Mouse (Mus musculus): Measurements from ENCODE around the gene Dok7. TPM values are rescaled to one million over a fixed set of nuclear protein-coding genes. Genes with fewer than 3 reads are reported as not detected.

Dok7 gene
- polyA plus RNA-seq, 1 experiment from 2014 or later, result 1.1 TPM

- ATAC-seq (ENCODE audit: insufficient read depth, low FRiP score, low TSS enrichment), result no peak
- 68% methylated on average over 3 of the region's 3 CpGs for WGBS
Observed at GRCm38 (mm10) chr5:35134286-35134685, 77.7 kb downstream of the Dok7 start.

GRCm38 (mm10) chr5:35135903-35136302 is 79.3 kb downstream of the Dok7 start:
- Histone ChIP-seq H3K4me3 (ENCODE audit: low read depth, low read length) (no peak overlapping the region), H3K4me2 (ENCODE audit: low read depth) (no peak overlapping the region), H3K9ac (ENCODE audit: low read length) (no peak overlapping the region), H3K4me1 (ENCODE audit: control insufficient read depth, insufficient read depth, low read length) (no peaks in the 10 kb centered on the region), H3K27me3 (ENCODE audit: control insufficient read depth, insufficient read depth, low read length) (no peaks in the 10 kb centered on the region), H3K9me3 (ENCODE audit: control insufficient read depth, low read length) (no peaks in the 10 kb centered on the region), H3K27ac (ENCODE audit: low read depth, low read length) (no peak overlapping the region), H3K36me3 (ENCODE audit: control insufficient read depth, insufficient read depth, low read length) (no peaks in the 10 kb centered on the region)
- WGBS, result 66% methylated on average over 5 of the region's 5 CpGs
- DNase-seq (ENCODE audit: low spot score) (no peak), ATAC-seq (ENCODE audit: insufficient read depth, low FRiP score, low TSS enrichment) (no peak)

More at GRCm38 (mm10) chr5:35134286-35134685, 77.7 kb downstream of the Dok7 start:
- H3K27me3 ChIP-seq (ENCODE audit: control insufficient read depth, insufficient read depth, low read length), result no peaks in the 10 kb centered on the region
- H3K4me2 ChIP-seq (ENCODE audit: low read depth), result no peak overlapping the region
- no peak overlapping the region for H3K9ac ChIP-seq (ENCODE audit: low read length)
- H3K4me3 ChIP-seq (ENCODE audit: low read depth, low read length), result no peak overlapping the region
- no peaks in the 10 kb centered on the region for H3K9me3 ChIP-seq (ENCODE audit: control insufficient read depth, low read length)
- no peaks in the 10 kb centered on the region for H3K36me3 ChIP-seq (ENCODE audit: control insufficient read depth, insufficient read depth, low read length)
- no peaks in the 10 kb centered on the region for H3K4me1 ChIP-seq (ENCODE audit: control insufficient read depth, insufficient read depth, low read length)
- no peak for DNase-seq (ENCODE audit: low spot score)
- no peak overlapping the region for H3K27ac ChIP-seq (ENCODE audit: low read depth, low read length)

Small RNA genes lying within 50 kb of the gene (microRNA-seq; reads per million reads assigned to microRNA genes)
- gene Mir3097, result 6.5 reads per million, percentile 16 among the genes with 10 or more reads in this experiment

Other genes starting within 250 kb of the Dok7 start
- gene Msantd1, start 148.8 kb upstream of the Dok7 start, polyA plus RNA-seq (2014; fragmentation: Nextera tagmentation; extraction: Ambion mirVana), result 1.9 and 2.9 TPM in 2 replicates
- gene Rgs12, start 107.3 kb upstream of the Dok7 start, polyA plus RNA-seq (2014; fragmentation: Nextera tagmentation; extraction: Ambion mirVana), result 39.5 and 40.3 TPM in 2 replicates
- 0.25 and 0.30 TPM in 2 replicates for gene Hgfac, start 15.3 kb upstream of the Dok7 start, polyA plus RNA-seq (2014; fragmentation: Nextera tagmentation; extraction: Ambion mirVana)
- gene Lrpap1, start 49.0 kb downstream of the Dok7 start, polyA plus RNA-seq (2014; fragmentation: Nextera tagmentation; extraction: Ambion mirVana), result 94.1 and 101 TPM in 2 replicates
- 0.22 and 0.28 TPM in 2 replicates for gene Adra2c, start 221.6 kb downstream of the Dok7 start, polyA plus RNA-seq (2014; fragmentation: Nextera tagmentation; extraction: Ambion mirVana)

Data from neural tube, embryonic 11.5 days (tissue).